Mouse (Mus musculus) midbrain, embryonic 16.5 days (tissue): ENCODE results near the gene Fut1. TPM values are rescaled to one million over a fixed set of nuclear protein-coding genes. Genes with fewer than 3 reads are reported as not detected.
A peak's percentile ranks its signal among the peaks of the same experiment; 100 is the strongest.

Source experiments
- ATAC-seq: fragments of 200-750 bp; cut with Nextera tagmentation; 2 replicates; pipeline ENCODE4 v1.8.0; 2017; ENCODE audit warnings: moderate TSS enrichment
- H3K27ac ChIP-seq: fragments of 300-500 bp; sonication (generic); 2 replicates; pipeline ENCODE4 v1.5.1; 2014; ENCODE audit warnings: mild to moderate bottlenecking, low read length, mixed read lengths
- H3K27me3 ChIP-seq: fragments of 300-500 bp; sonication (generic); 2 replicates; pipeline ENCODE4 v1.6.1; 2014; ENCODE audit warnings: low read depth, low read length, mixed read lengths; ENCODE audit not compliant: control insufficient read depth, insufficient read depth
- H3K36me3 ChIP-seq: fragments of 300-500 bp; sonication (generic); 2 replicates; pipeline ENCODE4 v1.6.1; 2014; ENCODE audit warnings: mild to moderate bottlenecking, low read length, moderate library complexity, mixed read lengths; ENCODE audit not compliant: control insufficient read depth, insufficient read depth
- H3K4me1 ChIP-seq: fragments of 300-500 bp; sonication (generic); 2 replicates; pipeline ENCODE4 v1.6.1; 2014; ENCODE audit warnings: mild to moderate bottlenecking, low read length, mixed read lengths; ENCODE audit not compliant: control insufficient read depth, insufficient read depth
- H3K4me2 ChIP-seq: fragments of 300-500 bp; sonication (generic); 2 replicates; pipeline ENCODE4 v1.6.1; 2014; ENCODE audit warnings: mild to moderate bottlenecking, low read length, mixed read lengths
- H3K4me3 ChIP-seq: fragments of 300-500 bp; sonication (generic); 2 replicates; pipeline ENCODE4 v1.5.1; 2014; ENCODE audit warnings: low read depth, mild to moderate bottlenecking, low read length, moderate library complexity, mixed read lengths
- H3K9ac ChIP-seq: fragments of 300-500 bp; sonication (generic); 2 replicates; pipeline ENCODE4 v1.6.1; 2014; ENCODE audit warnings: low read depth, low read length, mixed read lengths
- H3K9me3 ChIP-seq: fragments of 300-500 bp; sonication (generic); replicated peaks from 2 replicates; pipeline ENCODE4 v1.6.1; 2014; ENCODE audit warnings: mild to moderate bottlenecking, low read length, mixed read lengths; ENCODE audit not compliant: control insufficient read depth, poor library complexity, severe bottlenecking
- WGBS: fragments of 180-500 bp; shearing (Covaris S2); extraction: QIAGEN DNeasy Blood & Tissue Kit; methylation state at CpG from one replicate; pipeline ENCODE4 v1.1.7; 2014; 5-methylcytosine and 5-hydroxymethylcytosine counted together
- polyA plus RNA-seq: library from polyadenylated mRNA; unstranded; fragments of >200 nt; fragmentation: Nextera tagmentation; extraction: Ambion mirVana; gene quantifications from 2 replicates; pipeline ENCODE4 v1.2.1, GENCODE M21; 2015

The Fut1 gene
- polyA plus RNA-seq = not detected in 2 replicates

GRCm38 (mm10) chr7:45617042-45617695 lies at the start of gene Fut1:
TSS of gene Fut1 (plus strand) at chr7:45617289.
- ATAC-seq = no peak
- peaks cover 19% of the 10 kb centered on the region for H3K27me3 ChIP-seq
- H3K27ac ChIP-seq = no peak within 1 kb of the TSS
- peak within 1 kb of the TSS; percentile 18 for H3K4me3 ChIP-seq
- peak within 1 kb of the TSS; percentile 36 for H3K4me2 ChIP-seq
- H3K9me3 ChIP-seq = no peaks in the 10 kb centered on the region
- no peaks in the 10 kb centered on the region for H3K36me3 ChIP-seq
- H3K4me1 ChIP-seq = no peaks in the 10 kb centered on the region
- peak within 1 kb of the TSS; percentile 42; the same call in 1 of the 2 replicates for H3K9ac ChIP-seq
- 9% methylated on average over 27 of the region's 31 CpGs for WGBS

- peak; percentile 92 for ATAC-seq
- Histone ChIP-seq H3K4me1 (peaks cover 22% of the 10 kb centered on the region), H3K27me3 (no peaks in the 10 kb centered on the region), H3K4me3 (peak overlapping the region; percentile 48), H3K27ac (peak overlapping the region; percentile 34), H3K36me3 (no peaks in the 10 kb centered on the region), H3K9ac (peak overlapping the region; percentile 52), H3K4me2 (peak overlapping the region; percentile 85), H3K9me3 (no peaks in the 10 kb centered on the region)
- WGBS = under 1% methylated on average over 24 of the region's 24 CpGs
Observed at GRCm38 (mm10) chr7:45567780-45568516, 49.1 kb upstream of the Fut1 start.

- peak overlapping the region; percentile 34 for H3K27ac ChIP-seq
- H3K4me3 ChIP-seq = peak overlapping the region; percentile 48
- no peaks in the 10 kb centered on the region for H3K27me3 ChIP-seq
- H3K36me3 ChIP-seq = no peaks in the 10 kb centered on the region
- no peak for ATAC-seq
- no peaks in the 10 kb centered on the region for H3K9me3 ChIP-seq
- 80% methylated on average over 10 of the region's 10 CpGs for WGBS
- peaks cover 22% of the 10 kb centered on the region for H3K4me1 ChIP-seq
- 0 out of 2 replicates have a peak overlapping the region, but pooled peaks have one; percentile 52 for H3K9ac ChIP-seq
- H3K4me2 ChIP-seq = peak overlapping the region; percentile 85
Observed at GRCm38 (mm10) chr7:45568601-45569473, 48.3 kb upstream of the Fut1 start.

GRCm38 (mm10) chr7:45570103-45570741 lies 46.9 kb upstream of the Fut1 start, which contains the start of gene Bcat2:
TSS of gene Bcat2 (plus strand) at chr7:45570153.
- H3K9me3 ChIP-seq = no peaks in the 10 kb centered on the region
- ATAC-seq = peak; percentile 78
- under 1% methylated on average over 35 of the region's 42 CpGs for WGBS

GRCm38 (mm10) chr7:45571966-45572365 lies 45.1 kb upstream of the Fut1 start:
- no peak for ATAC-seq
- Histone ChIP-seq H3K27me3 (no peaks in the 10 kb centered on the region), H3K36me3 (peaks cover 6% of the 10 kb centered on the region; the same call in 1 of the 2 replicates), H3K4me1 (peaks cover 22% of the 10 kb centered on the region), H3K27ac (no peak overlapping the region), H3K4me3 (no peak overlapping the region), H3K9ac (no peak overlapping the region), H3K9me3 (no peaks in the 10 kb centered on the region), H3K4me2 (no peak overlapping the region)
- 47% methylated on average over 1 of the region's 1 CpGs for WGBS

More at GRCm38 (mm10) chr7:45570103-45570741, 46.9 kb upstream of the Fut1 start, which contains the start of gene Bcat2:
- Histone ChIP-seq H3K27me3 (no peaks in the 10 kb centered on the region), H3K4me1 (peaks cover 22% of the 10 kb centered on the region), H3K4me3 (peak within 1 kb of the TSS; percentile 78), H3K4me2 (peak within 1 kb of the TSS; percentile 76), H3K27ac (peak within 1 kb of the TSS; percentile 88), H3K9ac (peak within 1 kb of the TSS; percentile 93), H3K36me3 (no peaks in the 10 kb centered on the region)

- Histone ChIP-seq H3K27me3 (no peaks in the 10 kb centered on the region), H3K4me3 (no peak overlapping the region), H3K27ac (no peak overlapping the region), H3K36me3 (peaks cover 9% of the 10 kb centered on the region; the same call in 1 of the 2 replicates), H3K4me2 (no peak overlapping the region), H3K9ac (no peak overlapping the region), H3K9me3 (no peaks in the 10 kb centered on the region), H3K4me1 (peaks cover 14% of the 10 kb centered on the region)
- no peak for ATAC-seq
- 82% methylated on average over 8 of the region's 8 CpGs for WGBS
Observed at GRCm38 (mm10) chr7:45573954-45574353, 43.1 kb upstream of the Fut1 start.

GRCm38 (mm10) chr7:45574472-45575379 lies 42.4 kb upstream of the Fut1 start:
- no peak overlapping the region for H3K4me2 ChIP-seq
- H3K36me3 ChIP-seq = peaks cover 9% of the 10 kb centered on the region; the same call in 1 of the 2 replicates
- H3K27ac ChIP-seq = no peak overlapping the region
- 85% methylated on average over 14 of the region's 15 CpGs for WGBS
- no peaks in the 10 kb centered on the region for H3K9me3 ChIP-seq
- no peak overlapping the region for H3K4me3 ChIP-seq
- no peak overlapping the region for H3K9ac ChIP-seq
- H3K4me1 ChIP-seq = peaks cover 13% of the 10 kb centered on the region
- no peaks in the 10 kb centered on the region for H3K27me3 ChIP-seq
- no peak for ATAC-seq
